Mouse (Mus musculus) ES-E14 (cell line): ENCODE measurements at regions not wholly inside any gene's neighbourhood (a gene's known extent, or its start where the extent isn't known, plus 50 kb on each side); places are given as distances from the start of the nearest gene placed in this dataset.

Source experiments
- DNase-seq: peaks from one replicate; pipeline ENCODE4 v3.0.0-alpha.2; 2013; ENCODE audit warnings: low read depth, low spot score
- H3K27ac ChIP-seq: 2 replicates; pipeline ENCODE4 v1.5.1; 2012; ENCODE audit warnings: low read depth, mild to moderate bottlenecking, low read length, moderate library complexity, mixed read lengths; ENCODE audit not compliant: poor library complexity, insufficient read depth, severe bottlenecking
- H3K36me3 ChIP-seq: 2 replicates; pipeline ENCODE4 v1.6.1; 2012; ENCODE audit warnings: mild to moderate bottlenecking, low read length, moderate library complexity, mixed read lengths; ENCODE audit not compliant: control insufficient read depth, poor library complexity, insufficient read depth, severe bottlenecking
- H3K4me1 ChIP-seq, 2 experiments: fragments of 150-350 bp in 1 of 2; sonication (generic) in 1 of 2; 2 replicates each; pipeline ENCODE4 v1.6.1; 2012; ENCODE audit warnings: low read length in 2 of 2, mild to moderate bottlenecking in 1 of 2, mixed read lengths in 1 of 2; ENCODE audit not compliant: control insufficient read depth in 2 of 2, insufficient read depth in 2 of 2, poor library complexity in 1 of 2
- H3K4me3 ChIP-seq, 2 experiments: fragments of 150-350 bp in 1 of 2; sonication (generic) in 1 of 2; 2 replicates each; pipeline ENCODE4 v1.5.1; 2012; ENCODE audit warnings: low read length in 2 of 2, low read depth in 1 of 2, mild to moderate bottlenecking in 1 of 2, mixed read lengths in 1 of 2; ENCODE audit not compliant: insufficient read depth in 1 of 2, poor library complexity in 1 of 2, severe bottlenecking in 1 of 2
- H3K9ac ChIP-seq: 2 replicates; pipeline ENCODE4 v1.6.1; 2012; ENCODE audit warnings: low read depth, mild to moderate bottlenecking, low read length, mixed read lengths; ENCODE audit not compliant: poor library complexity, insufficient read depth, severe bottlenecking
- H3K9me3 ChIP-seq: fragments of 150-350 bp; sonication (generic); 2 replicates; pipeline ENCODE4 v1.6.1; 2012; ENCODE audit warnings: low read depth, mild to moderate bottlenecking, low read length; ENCODE audit not compliant: control insufficient read depth, insufficient read depth
- CHD2 ChIP-seq: IDR thresholded peaks from 2 replicates; pipeline ENCODE4 v1.6.1; 2014; ENCODE audit warnings: mild to moderate bottlenecking, low read depth, low read length, inconsistent platforms
- HCFC1 ChIP-seq: IDR thresholded peaks from 2 replicates; pipeline ENCODE4 v1.6.1; 2012; ENCODE audit warnings: low read length, inconsistent platforms, borderline replicate concordance; ENCODE audit not compliant: insufficient read depth
- ZC3H11A ChIP-seq: IDR thresholded peaks from 2 replicates; pipeline ENCODE4 v1.6.1; 2012; ENCODE audit warnings: low read depth, mild to moderate bottlenecking, inconsistent platforms, low read length, borderline replicate concordance
- ZNF384 ChIP-seq: IDR thresholded peaks from 2 replicates; pipeline ENCODE4 v1.6.1; 2012; ENCODE audit warnings: low read depth, low read length, inconsistent platforms
- in situ Hi-C, 2 experiments: fragments of 600-800 bp; cut with MboI; formaldehyde crosslinking; loops; one replicate each; pipeline ENCODE4 v1.15.1; 2025; ENCODE audit warnings: low sequenced_read_pairs in 2 of 2, inconsistent platforms in 1 of 2; ENCODE audit not compliant: unreplicated experiment in 2 of 2

- no peak for DNase-seq
- Histone ChIP-seq H3K4me3 (no peak overlapping the region), H3K27ac (no peak overlapping the region), H3K36me3 (no peaks in the 10 kb centered on the region), H3K9me3 (no peaks in the 10 kb centered on the region), H3K9ac (no peak overlapping the region), H3K4me1 (no peaks in the 10 kb centered on the region)
- in situ Hi-C loops: no loop called here
- no peak for TF ChIP-seq ZNF384
- TF ChIP-seq CHD2: no peak
Measured at GRCm38 (mm10) chr3:76014766-76015165, 58.0 kb upstream of the Golim4 start.

GRCm38 (mm10) chr3:76008564-76009183 lies 51.9 kb upstream of the Golim4 start:
- DNase-seq: no peak
- in situ Hi-C loops: no loop called here
- TF ChIP-seq ZC3H11A (peak; percentile 46; the same call in 1 of the 2 replicates), HCFC1 (no peak), ZNF384 (no peak)
- Histone ChIP-seq H3K4me1 (no peaks in the 10 kb centered on the region), H3K27ac (no peak overlapping the region), H3K4me3 (no peak overlapping the region), H3K9ac (no peak overlapping the region), H3K36me3 (no peaks in the 10 kb centered on the region), H3K9me3 (no peaks in the 10 kb centered on the region)
